Mouse (Mus musculus) embryo, embryonic 9.5 days (tissue): ENCODE measurements around the gene Tmem132b.

Experiments used
- DNase-seq: peaks from one replicate; pipeline ENCODE4 v3.0.0-alpha.2; 2017; ENCODE audit errors: extremely low spot score

Gene Tmem132b

DNA sequence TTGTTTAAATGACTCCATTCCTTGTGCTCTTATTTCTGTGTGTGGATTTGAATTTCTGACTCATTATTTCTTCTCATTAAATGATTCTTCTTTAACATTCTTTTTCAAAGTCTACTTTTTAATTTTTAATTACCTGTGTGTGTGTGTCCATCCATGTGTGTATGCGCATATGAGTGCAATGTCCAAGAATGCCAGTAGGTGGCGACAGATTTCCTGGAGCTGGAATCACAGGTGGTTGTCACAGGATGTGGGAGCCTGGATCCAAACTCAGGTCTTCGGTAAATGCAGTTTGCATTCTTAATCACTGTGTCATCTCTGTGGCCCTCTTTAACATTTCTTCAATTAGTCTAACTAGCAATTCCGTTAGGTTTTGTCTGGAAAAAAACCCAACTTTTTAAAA lies 240.7 kb downstream of the Tmem132b start:
- DNase-seq, result no peak

DNA sequence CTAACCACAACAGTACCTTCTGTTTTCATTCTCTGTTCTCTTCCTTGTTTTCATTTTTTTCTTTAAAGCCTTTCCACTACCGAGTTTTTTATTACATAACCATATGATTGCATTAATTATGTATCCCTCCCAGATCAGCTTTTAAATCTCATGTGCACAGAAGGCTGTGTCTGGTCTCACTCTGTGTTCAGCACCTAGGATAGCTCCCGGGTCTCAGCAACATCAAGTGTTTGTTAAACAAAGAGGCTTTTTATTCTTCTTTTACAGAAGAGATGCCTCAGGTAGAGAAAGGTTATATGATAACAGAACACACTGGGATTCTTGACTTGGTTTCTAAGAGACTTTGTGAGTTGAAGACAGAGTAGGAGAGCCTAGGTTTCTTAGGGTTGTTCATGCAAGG lies 241.2 kb downstream of the Tmem132b start:
- no peak for DNase-seq

DNA sequence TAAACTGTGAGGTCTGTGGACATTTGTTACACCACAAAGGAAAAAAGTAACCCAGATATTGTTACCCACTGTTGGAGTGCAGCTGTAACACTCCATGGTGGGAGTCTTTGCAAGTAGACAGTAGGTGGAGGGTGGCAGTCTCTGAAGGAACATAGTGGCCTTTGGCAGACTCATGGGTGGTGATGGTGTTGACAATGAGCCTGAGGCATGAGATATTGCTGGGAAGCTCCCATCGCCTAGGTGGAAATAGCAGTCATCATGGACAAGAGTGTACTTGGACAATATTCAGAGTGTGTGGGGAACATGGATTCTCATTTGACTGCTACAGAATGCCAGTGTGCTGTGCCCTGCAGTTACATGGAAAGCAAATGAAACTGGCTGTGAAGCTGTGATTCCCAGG lies 248.8 kb downstream of the Tmem132b start:
- DNase-seq, result no peak

DNA sequence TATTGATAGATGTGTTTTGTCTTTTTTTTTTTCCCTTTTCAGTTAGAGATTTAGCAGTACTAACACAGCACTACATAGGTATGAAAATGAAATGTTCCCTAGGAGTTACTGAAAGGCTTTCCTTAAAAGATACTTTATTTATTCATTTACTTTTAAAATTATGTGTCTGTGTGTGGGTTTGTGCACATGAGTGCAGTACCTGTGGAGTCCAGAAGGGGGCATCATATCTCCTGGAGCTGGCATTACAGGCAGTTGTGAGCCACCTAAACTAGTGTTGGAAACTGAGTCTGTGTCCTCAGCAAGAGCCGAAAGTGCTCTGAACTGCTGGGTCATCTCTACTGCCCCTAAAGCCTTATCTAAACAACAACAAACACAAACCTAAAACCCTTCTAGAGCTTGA lies 261.1 kb downstream of the Tmem132b start:
- no peak for DNase-seq

DNA sequence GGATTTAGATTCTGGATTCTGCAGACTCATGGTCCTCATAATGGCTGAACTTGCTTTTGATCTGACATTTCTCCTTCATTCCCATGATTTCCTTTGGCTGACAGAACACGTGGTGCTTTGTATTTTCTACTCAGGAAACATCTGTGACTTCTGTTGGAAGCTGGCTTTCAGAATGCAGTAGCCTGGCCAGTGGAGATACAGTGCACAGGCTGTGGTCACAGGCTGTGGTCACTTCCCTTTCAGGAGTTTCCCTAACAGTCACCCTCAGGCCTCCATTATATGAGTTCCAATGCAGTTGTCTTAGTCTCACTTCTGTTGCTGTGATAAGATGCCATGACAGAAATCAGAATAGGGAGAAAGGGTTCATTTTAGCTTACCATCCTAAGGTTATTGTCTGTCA lies 262.7 kb downstream of the Tmem132b start:
- no peak for DNase-seq

DNA sequence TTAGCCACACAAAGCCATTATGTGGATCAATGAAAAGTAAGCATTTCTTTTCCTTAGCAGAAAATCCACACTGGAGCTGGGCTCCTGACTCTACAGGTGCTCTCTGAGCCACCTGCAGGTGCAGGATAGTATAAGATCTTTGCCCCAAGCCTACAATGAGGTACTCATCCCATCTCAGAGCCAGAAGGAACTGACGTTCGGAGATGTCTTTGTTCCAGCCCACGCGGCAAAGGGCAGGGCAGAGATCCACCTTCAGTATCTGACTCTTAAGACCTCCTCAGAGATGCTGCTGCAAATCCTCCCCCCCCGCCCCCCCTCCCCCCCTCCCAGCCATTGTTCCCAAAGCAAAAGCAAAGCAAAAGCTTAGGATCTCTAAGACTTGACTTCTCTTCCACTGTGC lies 268.0 kb downstream of the Tmem132b start:
- no peak for DNase-seq

DNA sequence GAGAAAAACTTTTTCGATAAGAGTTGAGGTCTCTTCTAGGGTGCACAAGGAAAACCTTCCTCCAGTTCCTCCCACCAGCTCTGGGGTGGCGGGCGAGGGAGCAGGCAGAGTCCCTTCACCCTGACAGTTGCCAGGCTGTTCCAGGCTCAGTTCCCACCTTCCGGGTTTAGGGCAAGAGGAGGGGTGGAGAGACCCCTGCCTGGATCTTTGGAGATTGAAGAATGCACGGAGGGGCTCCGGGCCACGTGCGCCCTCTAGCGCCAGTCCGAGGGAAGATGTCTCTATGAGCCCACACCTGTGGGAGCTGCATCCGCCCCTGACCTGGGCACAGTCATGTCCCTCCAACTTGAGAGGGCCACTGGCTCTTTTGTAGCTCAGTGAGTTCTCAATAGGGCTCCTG lies 268.5 kb downstream of the Tmem132b start:
- peak; percentile 55 for DNase-seq

DNA sequence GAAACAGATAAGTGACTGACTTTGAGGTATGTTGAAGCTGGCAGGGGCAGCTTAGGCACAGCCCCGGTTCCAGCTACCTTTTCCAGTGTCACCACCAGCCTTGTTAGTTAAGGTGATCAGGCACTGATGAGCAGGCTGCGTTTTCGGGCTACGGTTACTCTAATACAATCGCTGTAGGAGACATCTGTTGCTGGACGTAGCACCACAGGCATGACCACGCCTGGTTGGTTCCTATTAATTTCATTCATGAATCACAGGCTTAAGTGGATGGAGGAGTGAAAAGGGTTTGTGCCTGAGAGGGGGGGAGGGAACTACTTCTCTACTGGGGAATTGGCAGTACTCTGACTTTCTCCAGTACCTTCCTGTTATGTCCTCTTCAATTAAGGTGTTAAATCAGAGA lies 271.2 kb downstream of the Tmem132b start:
- DNase-seq, result no peak

DNA sequence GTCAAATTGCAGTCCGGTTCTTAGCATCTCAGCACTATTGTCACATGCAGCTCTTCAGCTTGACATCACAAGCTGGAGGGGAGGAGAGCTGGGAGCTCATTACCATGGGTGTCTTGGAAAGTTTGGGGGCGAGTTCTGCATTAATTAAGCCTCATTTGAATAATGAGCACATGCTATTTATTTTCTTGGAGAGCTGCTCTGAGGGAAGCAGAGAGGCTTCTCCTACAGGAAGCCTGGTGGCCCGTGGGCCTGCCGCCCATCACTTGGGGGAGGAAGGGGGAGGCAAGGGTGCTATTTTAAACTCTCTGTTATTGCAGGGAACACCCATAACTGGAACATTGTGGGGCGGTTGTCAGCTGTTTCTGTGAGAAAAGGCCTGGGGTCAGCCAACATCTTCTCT lies 273.8 kb downstream of the Tmem132b start:
- no peak for DNase-seq

DNA sequence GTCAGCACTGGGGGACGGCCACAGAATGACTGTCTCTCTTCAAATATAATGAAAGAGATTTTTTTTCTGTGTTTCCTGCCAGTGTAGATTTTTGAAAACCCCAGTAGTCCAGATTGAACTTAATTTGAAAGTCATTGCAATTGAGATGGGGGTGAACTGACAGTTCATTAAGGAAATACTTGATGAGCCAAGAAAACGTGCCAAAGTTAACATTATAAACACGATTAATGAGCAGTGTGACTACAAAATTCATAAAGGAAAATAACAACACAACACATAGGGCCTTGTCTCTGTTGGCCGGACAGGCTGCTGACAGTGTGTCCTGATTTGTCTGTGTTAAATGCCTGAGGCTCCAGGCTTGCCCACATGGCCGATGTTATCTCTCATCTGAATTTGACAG lies 276.3 kb downstream of the Tmem132b start:
- no peak for DNase-seq

DNA sequence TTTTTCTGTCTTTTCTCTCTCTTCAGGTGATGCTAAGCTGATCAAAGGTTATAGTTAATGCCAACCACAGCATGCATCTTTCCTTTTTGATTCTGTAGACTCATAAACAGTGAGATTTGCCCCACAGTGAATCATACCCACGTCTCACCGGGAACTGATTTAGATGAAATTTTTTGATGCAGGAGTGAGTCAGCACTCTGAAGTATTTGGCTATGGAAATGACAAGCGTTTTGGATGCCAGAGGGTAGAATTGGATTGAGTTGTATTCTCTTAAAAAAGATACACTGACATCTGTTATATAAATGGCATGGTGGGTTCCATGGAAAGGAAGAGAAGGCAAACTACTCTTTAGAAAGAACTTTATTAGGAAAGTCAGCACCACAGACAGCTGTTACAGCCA lies 297.8 kb downstream of the Tmem132b start:
- DNase-seq, result no peak

DNA sequence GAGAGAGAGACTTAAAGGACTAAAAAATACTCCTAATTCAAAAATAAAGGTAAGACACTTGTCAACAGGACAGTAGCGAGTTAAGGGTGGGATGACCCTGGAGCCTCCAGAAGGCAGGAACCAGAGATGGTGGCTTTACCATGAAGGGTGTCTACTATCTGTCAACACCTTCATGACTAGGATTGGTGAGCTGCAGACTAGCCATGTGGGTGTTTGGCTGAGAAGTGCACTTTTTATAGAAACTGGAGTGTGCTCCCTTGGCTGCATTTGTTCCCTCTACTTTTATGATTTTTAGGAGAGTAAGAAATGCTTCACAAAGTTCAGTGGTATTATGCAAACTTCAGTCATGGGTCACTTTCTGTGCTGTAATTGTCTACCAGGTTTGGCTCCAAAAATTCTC lies 304.3 kb downstream of the Tmem132b start:
- DNase-seq, result no peak

DNA sequence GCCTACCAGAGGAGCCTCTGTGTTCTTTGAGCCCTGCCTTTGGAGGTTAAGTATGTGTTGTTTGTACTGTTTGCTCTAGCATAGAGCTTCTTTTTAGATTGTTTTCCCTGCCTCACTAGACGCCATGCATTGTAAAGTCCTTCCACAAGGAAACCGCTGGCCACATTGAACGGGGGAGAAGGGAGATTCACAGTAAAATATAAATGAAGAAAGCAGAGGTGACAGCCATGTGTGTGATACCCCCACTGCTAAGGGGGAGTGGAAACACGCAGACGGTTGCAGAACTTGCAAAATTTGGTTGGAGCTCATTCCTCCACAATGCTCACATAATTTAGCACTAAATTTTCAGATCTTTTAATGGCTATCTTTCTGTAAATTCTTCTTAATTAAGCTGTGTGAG lies 305.2 kb downstream of the Tmem132b start:
- no peak for DNase-seq
